Mouse (Mus musculus): Measurements from ENCODE around the gene Ear14. TPM values are rescaled to one million over a fixed set of nuclear protein-coding genes. Genes with fewer than 3 reads are reported as not detected.

Gene Ear14
- polyA plus RNA-seq, 1 experiment from 2014 or later, result not detected

Other genes starting within 250 kb of the Ear14 start
- 0.15 and 0.78 TPM in 2 replicates for gene Pnp2, start 247.4 kb upstream of the Ear14 start, polyA plus RNA-seq (2016; fragmentation: Nextera tagmentation; extraction: Ambion mirVana)
- not detected in 2 replicates for gene Rnase10, start 195.6 kb upstream of the Ear14 start, polyA plus RNA-seq (2016; fragmentation: Nextera tagmentation; extraction: Ambion mirVana)
- gene Rnase9, start 161.5 kb upstream of the Ear14 start, polyA plus RNA-seq (2016; fragmentation: Nextera tagmentation; extraction: Ambion mirVana), result not detected in 2 replicates
- gene Rnase11, start 153.2 kb upstream of the Ear14 start, polyA plus RNA-seq (2016; fragmentation: Nextera tagmentation; extraction: Ambion mirVana), result not detected in 2 replicates
- not detected in 2 replicates for gene Rnase12, start 145.7 kb upstream of the Ear14 start, polyA plus RNA-seq (2016; fragmentation: Nextera tagmentation; extraction: Ambion mirVana)
- not detected in 2 replicates for gene Olfr750, start 129.0 kb upstream of the Ear14 start, polyA plus RNA-seq (2016; fragmentation: Nextera tagmentation; extraction: Ambion mirVana)
- 8.2 and 9.5 TPM in 2 replicates for gene Rnase4, start 112.3 kb upstream of the Ear14 start, polyA plus RNA-seq (2016; fragmentation: Nextera tagmentation; extraction: Ambion mirVana)
- 1.7 and 2.2 TPM in 2 replicates for gene Ang, start 112.2 kb upstream of the Ear14 start, polyA plus RNA-seq (2016; fragmentation: Nextera tagmentation; extraction: Ambion mirVana)
- gene Eddm3b, start 89.0 kb upstream of the Ear14 start, polyA plus RNA-seq (2016; fragmentation: Nextera tagmentation; extraction: Ambion mirVana), result 0.16 TPM in 1 of 2 replicates, not detected in the other
- 0.10 and 0.22 TPM in 2 replicates for gene Rnase6, start 79.5 kb upstream of the Ear14 start, polyA plus RNA-seq (2016; fragmentation: Nextera tagmentation; extraction: Ambion mirVana)
- 0.22 TPM in 1 of 2 replicates, not detected in the other for gene Rnase1, start 56.6 kb upstream of the Ear14 start, polyA plus RNA-seq (2016; fragmentation: Nextera tagmentation; extraction: Ambion mirVana)
- gene Rnase2b, start 41.1 kb upstream of the Ear14 start, polyA plus RNA-seq (2016; fragmentation: Nextera tagmentation; extraction: Ambion mirVana), result not detected in 2 replicates
- not detected in 2 replicates for gene Ang2, start 4.2 kb upstream of the Ear14 start, polyA plus RNA-seq (2016; fragmentation: Nextera tagmentation; extraction: Ambion mirVana)
- gene Rnase2a, start 52.7 kb downstream of the Ear14 start, polyA plus RNA-seq (2016; fragmentation: Nextera tagmentation; extraction: Ambion mirVana), result not detected in 2 replicates
- gene Gm7247, start 158.4 kb downstream of the Ear14 start, polyA plus RNA-seq (2016; fragmentation: Nextera tagmentation; extraction: Ambion mirVana), result not detected in 2 replicates
- gene Vmn2r88, start 207.4 kb downstream of the Ear14 start, polyA plus RNA-seq (2016; fragmentation: Nextera tagmentation; extraction: Ambion mirVana), result not detected in 2 replicates
- gene Vmn2r89, start 248.5 kb downstream of the Ear14 start, polyA plus RNA-seq (2016; fragmentation: Nextera tagmentation; extraction: Ambion mirVana), result not detected in 2 replicates

Data from midbrain, embryonic 10.5 days (tissue).